ENCODE assay signal across 7 mouse cellular contexts in genomic region chr4:74242176-74242575, GRCm38 (mm10). TPM values are rescaled to one million over a fixed set of nuclear protein-coding genes. Genes with fewer than 3 reads are reported as not detected.
DNase-seq lines count a peak whose midpoint lies in the region; ATAC-seq lines count a peak whose summit lies in the region.

Gene Kdm4c, plus strand, starts transcription at chr4:74242497.

- no peak within 1 kb of the TSS for H3K4me2 ChIP-seq in lung, embryonic 16.5 days (ENCODE audit: low read depth, low read length)
- H3K4me2 ChIP-seq in embryonic facial prominence, embryonic 12.5 days (replicated peaks) = no peak within 1 kb of the TSS
- no peak within 1 kb of the TSS for H3K4me2 ChIP-seq in hindbrain, embryonic 14.5 days (replicated peaks)
- H3K4me2 ChIP-seq in neural tube, embryonic 13.5 days = no peak within 1 kb of the TSS

- H3K4me3 ChIP-seq in lung, embryonic 16.5 days (ENCODE audit: low read length) = no peak within 1 kb of the TSS
- H3K4me3 ChIP-seq in embryonic facial prominence, embryonic 12.5 days = no peak within 1 kb of the TSS
- no peak within 1 kb of the TSS for H3K4me3 ChIP-seq in hindbrain, embryonic 14.5 days (replicated peaks; ENCODE audit: low read length)
- H3K4me3 ChIP-seq in neural tube, embryonic 13.5 days = no peak within 1 kb of the TSS

- no peaks in the 10 kb centered on the region for H3K9me3 ChIP-seq in lung, embryonic 16.5 days (ENCODE audit: control insufficient read depth, low read length)
- H3K9me3 ChIP-seq in embryonic facial prominence, embryonic 12.5 days = no peaks in the 10 kb centered on the region
- no peaks in the 10 kb centered on the region for H3K9me3 ChIP-seq in hindbrain, embryonic 14.5 days (ENCODE audit: control insufficient read depth, low read length)
- no peaks in the 10 kb centered on the region for H3K9me3 ChIP-seq in neural tube, embryonic 13.5 days

- H3K9ac ChIP-seq in lung, embryonic 16.5 days (ENCODE audit: low read length) = no peak within 1 kb of the TSS
- no peak within 1 kb of the TSS for H3K9ac ChIP-seq in embryonic facial prominence, embryonic 12.5 days
- no peak within 1 kb of the TSS for H3K9ac ChIP-seq in hindbrain, embryonic 14.5 days
- H3K9ac ChIP-seq in neural tube, embryonic 13.5 days = no peak within 1 kb of the TSS

- no peaks in the 10 kb centered on the region for H3K4me1 ChIP-seq in lung, embryonic 16.5 days (replicated peaks; ENCODE audit: control insufficient read depth, insufficient read depth, low read length)
- no peaks in the 10 kb centered on the region for H3K4me1 ChIP-seq in embryonic facial prominence, embryonic 12.5 days
- no peaks in the 10 kb centered on the region for H3K4me1 ChIP-seq in hindbrain, embryonic 14.5 days (replicated peaks; ENCODE audit: control insufficient read depth, insufficient read depth, low read length)
- H3K4me1 ChIP-seq in neural tube, embryonic 13.5 days (replicated peaks) = no peaks in the 10 kb centered on the region

- H3K36me3 ChIP-seq in lung, embryonic 16.5 days (ENCODE audit: control insufficient read depth, insufficient read depth, low read length) = no peaks in the 10 kb centered on the region
- no peaks in the 10 kb centered on the region for H3K36me3 ChIP-seq in embryonic facial prominence, embryonic 12.5 days
- no peaks in the 10 kb centered on the region for H3K36me3 ChIP-seq in hindbrain, embryonic 14.5 days (replicated peaks; ENCODE audit: control insufficient read depth, insufficient read depth)
- no peaks in the 10 kb centered on the region for H3K36me3 ChIP-seq in neural tube, embryonic 13.5 days

- DNase-seq in lung, postnatal 4 days = no peak
- no peak for DNase-seq in hindbrain, embryonic 14.5 days (ENCODE audit: low spot score)
- DNase-seq in lung, postnatal 36 days = no peak
- no peak for DNase-seq in MN1 (ENCODE audit: low spot score)

- no peaks in the 10 kb centered on the region for H3K27me3 ChIP-seq in lung, embryonic 16.5 days (ENCODE audit: control insufficient read depth, insufficient read depth, low read depth, low read length)
- no peaks in the 10 kb centered on the region for H3K27me3 ChIP-seq in embryonic facial prominence, embryonic 12.5 days
- no peaks in the 10 kb centered on the region for H3K27me3 ChIP-seq in hindbrain, embryonic 14.5 days (ENCODE audit: control insufficient read depth, insufficient read depth, low read length)
- H3K27me3 ChIP-seq in neural tube, embryonic 13.5 days = no peaks in the 10 kb centered on the region

- H3K27ac ChIP-seq in lung, embryonic 16.5 days (ENCODE audit: low read length) = no peak within 1 kb of the TSS
- H3K27ac ChIP-seq in embryonic facial prominence, embryonic 12.5 days = no peak within 1 kb of the TSS
- H3K27ac ChIP-seq in hindbrain, embryonic 14.5 days = no peak within 1 kb of the TSS
- H3K27ac ChIP-seq in neural tube, embryonic 13.5 days (replicated peaks) = no peak within 1 kb of the TSS

- whole genome bisulfite sequencing in lung, embryonic 16.5 days = 75% methylated on average over 1 of the region's 1 CpGs
- WGBS in embryonic facial prominence, embryonic 12.5 days = 72% methylated on average over 1 of the region's 1 CpGs
- WGBS in hindbrain, embryonic 14.5 days = 79% methylated on average over 1 of the region's 1 CpGs
- WGBS in neural tube, embryonic 13.5 days = 87% methylated on average over 1 of the region's 1 CpGs

- no peak for ATAC-seq in lung, embryonic 16.5 days (ENCODE audit: low read depth)
- ATAC-seq in embryonic facial prominence, embryonic 12.5 days (ENCODE audit: insufficient number of reproducible peaks, insufficient read depth, low FRiP score, low TSS enrichment) = no peak
- no peak for ATAC-seq in hindbrain, embryonic 14.5 days (ENCODE audit: low FRiP score)
- ATAC-seq in neural tube, embryonic 13.5 days (ENCODE audit: low read depth) = no peak

RNA-seq across cellular contexts. Expression of gene Kdm4c, which starts in this region (rescaled TPM):
- polyA plus RNA-seq in lung, embryonic 16.5 days (2015; fragmentation: Nextera tagmentation; extraction: Ambion mirVana) = 13.5 and 15.0 TPM in 2 replicates
- 14.6 TPM in 2 replicates for polyA plus RNA-seq in embryonic facial prominence, embryonic 12.5 days (2016; fragmentation: Nextera tagmentation; extraction: Ambion mirVana)
- polyA plus RNA-seq in hindbrain, embryonic 14.5 days (2014; fragmentation: Nextera tagmentation; extraction: Ambion mirVana) = 19.4 and 19.8 TPM in 2 replicates
- polyA plus RNA-seq in neural tube, embryonic 13.5 days (2015; fragmentation: Nextera tagmentation; extraction: Ambion mirVana) = 15.6 and 15.7 TPM in 2 replicates
